Mouse (Mus musculus) cortical plate, adult 2 months (tissue): ENCODE measurements around the gene Sftpa1. TPM values are rescaled to one million over a fixed set of nuclear protein-coding genes. Genes with fewer than 3 reads are reported as not detected.
A peak's percentile ranks its signal among the peaks of the same experiment; 100 is the strongest.

ENCODE experiments used
- H3K27ac ChIP-seq: fragments of 200-500 bp; 2 replicates; pipeline ENCODE4 v1.5.1; 2012; ENCODE audit warnings: low read length, control low read depth, inconsistent platforms; ENCODE audit not compliant: insufficient read depth
- H3K4me1 ChIP-seq: fragments of 200-500 bp; 2 replicates; pipeline ENCODE4 v1.6.1; 2011; ENCODE audit warnings: low read length; ENCODE audit not compliant: control insufficient read depth, insufficient read depth
- H3K4me3 ChIP-seq: fragments of 200-500 bp; 2 replicates; pipeline ENCODE4 v1.5.1; 2011; ENCODE audit warnings: mild to moderate bottlenecking, low read length, control low read depth; ENCODE audit not compliant: insufficient read depth
- CTCF ChIP-seq: fragments of 200-500 bp; IDR thresholded peaks from 2 replicates; pipeline ENCODE4 v1.5.1; 2011; ENCODE audit warnings: mild to moderate bottlenecking, control low read depth, low read length; ENCODE audit not compliant: insufficient read depth; ENCODE audit errors: extremely low read depth
- POLR2A ChIP-seq: fragments of 200-500 bp; IDR thresholded peaks from 2 replicates; pipeline ENCODE4 v1.6.1; 2011; ENCODE audit warnings: mild to moderate bottlenecking, low read length, control low read depth; ENCODE audit not compliant: insufficient read depth; ENCODE audit errors: extremely low read depth
- polyA plus RNA-seq: library from polyadenylated mRNA; depleted of rRNA; stranded (reverse); fragments of >200 nt; gene quantifications from 2 replicates; pipeline ENCODE4 v1.2.3, GENCODE M21; 2012; rRNA removed

Sftpa1 gene
- polyA plus RNA-seq: not detected in 2 replicates

- Histone ChIP-seq H3K4me3 (no peak within 1 kb of the TSS), H3K4me1 (no peaks in the 10 kb centered on the region), H3K27ac (no peak within 1 kb of the TSS)
- TF ChIP-seq CTCF (no peak), POLR2A (no peak)
These were observed at the start of gene Sftpa1 for GRCm38 (mm10) chr14:41131540-41131939. Sftpa1 (plus strand) TSS chr14:41131782.

GRCm38 (mm10) chr14:41082408-41082807 is 49.2 kb upstream of the Sftpa1 start:
- Histone ChIP-seq H3K4me3 (no peak overlapping the region), H3K27ac (no peak overlapping the region), H3K4me1 (no peaks in the 10 kb centered on the region)
- TF ChIP-seq CTCF (no peak), POLR2A (no peak)

- Histone ChIP-seq H3K4me1 (no peaks in the 10 kb centered on the region), H3K27ac (no peak overlapping the region), H3K4me3 (no peak overlapping the region)
- TF ChIP-seq CTCF (0 out of 2 replicates have a peak, but pooled peaks have one; percentile 7), POLR2A (no peak)
These were observed 44.1 kb upstream of the Sftpa1 start for GRCm38 (mm10) chr14:41087509-41087908.

- TF ChIP-seq POLR2A (no peak), CTCF (peak; percentile 34)
- Histone ChIP-seq H3K4me1 (no peaks in the 10 kb centered on the region), H3K4me3 (no peak overlapping the region)
These were observed 40.8 kb upstream of the Sftpa1 start for GRCm38 (mm10) chr14:41090777-41091176.

GRCm38 (mm10) chr14:41094114-41094513 is 37.5 kb upstream of the Sftpa1 start:
- TF ChIP-seq POLR2A (no peak), CTCF (peak; percentile 23; the same call in 1 of the 2 replicates)
- Histone ChIP-seq H3K4me3 (no peak overlapping the region), H3K4me1 (no peaks in the 10 kb centered on the region)

More at GRCm38 (mm10) chr14:41090777-41091176, 40.8 kb upstream of the Sftpa1 start:
- no peak overlapping the region for H3K27ac ChIP-seq

GRCm38 (mm10) chr14:41096296-41096860 is 35.2 kb upstream of the Sftpa1 start:
- no peaks in the 10 kb centered on the region for H3K4me1 ChIP-seq
- no peak for TF ChIP-seq CTCF
- TF ChIP-seq POLR2A: no peak
- H3K27ac ChIP-seq: no peak overlapping the region
- H3K4me3 ChIP-seq: no peak overlapping the region

More at GRCm38 (mm10) chr14:41094114-41094513, 37.5 kb upstream of the Sftpa1 start:
- no peak overlapping the region for H3K27ac ChIP-seq

- Histone ChIP-seq H3K4me1 (no peaks in the 10 kb centered on the region), H3K27ac (no peak overlapping the region), H3K4me3 (no peak overlapping the region)
- no peak for TF ChIP-seq POLR2A
These were observed 32.9 kb upstream of the Sftpa1 start for GRCm38 (mm10) chr14:41098726-41099125.

GRCm38 (mm10) chr14:41100712-41101111 is 30.9 kb upstream of the Sftpa1 start:
- Histone ChIP-seq H3K4me1 (no peaks in the 10 kb centered on the region), H3K27ac (no peak overlapping the region)
- TF ChIP-seq CTCF (no peak), POLR2A (no peak)

GRCm38 (mm10) chr14:41101242-41101641 is 30.3 kb upstream of the Sftpa1 start:
- TF ChIP-seq POLR2A (no peak), CTCF (no peak)
- Histone ChIP-seq H3K4me3 (no peak overlapping the region), H3K27ac (no peak overlapping the region), H3K4me1 (no peaks in the 10 kb centered on the region)

More at GRCm38 (mm10) chr14:41100712-41101111, 30.9 kb upstream of the Sftpa1 start:
- H3K4me3 ChIP-seq: no peak overlapping the region

- TF ChIP-seq POLR2A: no peak
- TF ChIP-seq CTCF: no peak
- no peak overlapping the region for H3K4me3 ChIP-seq
- no peak overlapping the region for H3K27ac ChIP-seq
- H3K4me1 ChIP-seq: no peaks in the 10 kb centered on the region
These were observed 29.3 kb upstream of the Sftpa1 start for GRCm38 (mm10) chr14:41102269-41102668.
